Mouse (Mus musculus): ENCODE results near the gene Gcdh. TPM values are rescaled to one million over a fixed set of nuclear protein-coding genes. Genes with fewer than 3 reads are reported as not detected.

Gene Gcdh
- polyA plus RNA-seq, 1 experiment from 2014 or later = 35.7 TPM

DNA sequence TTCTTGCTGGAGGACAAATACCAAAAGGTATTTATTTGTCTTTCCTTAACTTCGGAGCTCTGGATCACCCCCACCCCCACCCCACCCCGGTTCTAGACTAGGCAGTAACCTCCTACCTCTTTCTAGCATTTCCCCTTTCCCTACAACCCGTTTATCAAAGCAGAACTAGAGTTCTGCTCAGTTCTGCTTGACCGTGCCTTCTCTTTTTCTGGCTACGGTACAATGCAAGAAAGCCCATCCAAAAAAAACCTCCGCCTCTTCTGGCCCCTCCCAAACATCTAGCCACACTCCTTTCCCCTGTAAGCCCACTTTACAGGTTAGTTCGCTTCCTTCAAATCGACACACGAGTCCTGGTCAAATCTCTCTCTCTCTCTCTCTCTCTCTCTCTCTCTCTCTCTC is 19.8 kb upstream of the Gcdh start:
- H3K9ac ChIP-seq (ENCODE audit: low read length) = peak overlapping the region; percentile 2; the same call in 1 of the 2 replicates
- no peaks in the 10 kb centered on the region for H3K36me3 ChIP-seq (ENCODE audit: control insufficient read depth, insufficient read depth, low read length)
- no peak overlapping the region for H3K27ac ChIP-seq (ENCODE audit: low read depth)
- peak overlapping the region; percentile 30 for H3K4me3 ChIP-seq (ENCODE audit: low read depth, low read length)
- H3K4me2 ChIP-seq (ENCODE audit: low read length) = peak overlapping the region; percentile 64
- peaks cover 8% of the 10 kb centered on the region; the same call in 1 of the 2 replicates for H3K4me1 ChIP-seq (replicated peaks; ENCODE audit: control insufficient read depth, insufficient read depth, low read length)
- H3K27me3 ChIP-seq (replicated peaks; ENCODE audit: control insufficient read depth, insufficient read depth, low read length) = peaks cover 66% of the 10 kb centered on the region
- DNase-seq (ENCODE audit: low spot score) = no peak
- ATAC-seq (replicated peaks; ENCODE audit: low FRiP score, low TSS enrichment, low read depth) = no peak
- H3K9me3 ChIP-seq (ENCODE audit: control insufficient read depth, low read length) = no peaks in the 10 kb centered on the region
- 10% methylated on average over 9 of the region's 9 CpGs for WGBS

DNA sequence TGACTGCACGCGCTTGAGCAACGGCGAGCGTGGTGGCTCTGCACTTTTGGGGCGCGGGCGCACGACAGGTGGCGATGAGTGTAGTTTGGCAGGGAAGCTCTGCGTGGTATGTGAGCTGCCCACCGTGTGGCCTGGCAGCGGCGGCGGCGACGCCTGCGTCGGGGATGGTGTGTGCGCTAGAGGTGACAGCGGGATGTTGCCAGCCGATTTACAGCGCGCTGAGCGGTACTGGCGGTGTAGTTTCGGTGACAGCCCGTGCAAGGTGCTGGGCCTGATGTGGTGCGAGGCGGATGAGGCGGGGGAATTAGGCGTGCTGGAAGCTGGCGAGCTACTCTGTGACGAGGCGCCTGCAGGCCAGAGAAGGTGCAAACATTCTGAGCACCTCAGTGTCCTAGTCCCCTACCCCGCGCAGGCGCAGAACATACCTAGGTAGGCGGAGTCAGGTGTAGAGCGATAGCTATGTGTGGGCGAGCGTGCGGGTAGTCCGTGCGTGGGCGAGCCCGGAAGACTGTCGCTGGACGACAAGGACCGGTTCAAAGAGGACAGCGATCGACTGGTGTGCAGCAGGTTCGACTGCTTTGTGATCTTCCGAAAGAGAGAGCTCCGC is 19.3 kb upstream of the Gcdh start:
- H3K4me2 ChIP-seq (ENCODE audit: low read length) = peak overlapping the region; percentile 64
- no peak overlapping the region for H3K27ac ChIP-seq (ENCODE audit: low read depth)
- peaks cover 8% of the 10 kb centered on the region; the same call in 1 of the 2 replicates for H3K4me1 ChIP-seq (replicated peaks; ENCODE audit: control insufficient read depth, insufficient read depth, low read length)
- WGBS = under 1% methylated on average over 55 of the region's 55 CpGs
- H3K9ac ChIP-seq (ENCODE audit: low read length) = peak overlapping the region; percentile 2; the same call in 1 of the 2 replicates
- ATAC-seq (replicated peaks; ENCODE audit: low FRiP score, low TSS enrichment, low read depth) (peak; percentile 72), DNase-seq (ENCODE audit: low spot score) (peak; percentile 75)
- no peaks in the 10 kb centered on the region for H3K9me3 ChIP-seq (ENCODE audit: control insufficient read depth, low read length)
- H3K27me3 ChIP-seq (replicated peaks; ENCODE audit: control insufficient read depth, insufficient read depth, low read length) = peaks cover 65% of the 10 kb centered on the region
- peak overlapping the region; percentile 30 for H3K4me3 ChIP-seq (ENCODE audit: low read depth, low read length)
- no peaks in the 10 kb centered on the region for H3K36me3 ChIP-seq (ENCODE audit: control insufficient read depth, insufficient read depth, low read length)

GRCm38 (mm10) chr8:84912391-84912790 is 18.7 kb upstream of the Gcdh start:
- DNase-seq (ENCODE audit: low spot score) = no peak
- Histone ChIP-seq H3K9me3 (ENCODE audit: control insufficient read depth, low read length) (no peaks in the 10 kb centered on the region), H3K27ac (ENCODE audit: low read depth) (no peak overlapping the region), H3K4me3 (ENCODE audit: low read depth, low read length) (peak overlapping the region; percentile 30), H3K9ac (ENCODE audit: low read length) (no peak overlapping the region), H3K4me2 (ENCODE audit: low read length) (peak overlapping the region; percentile 64), H3K4me1 (replicated peaks; ENCODE audit: control insufficient read depth, insufficient read depth, low read length) (peaks cover 8% of the 10 kb centered on the region; the same call in 1 of the 2 replicates), H3K36me3 (ENCODE audit: control insufficient read depth, insufficient read depth, low read length) (no peaks in the 10 kb centered on the region), H3K27me3 (replicated peaks; ENCODE audit: control insufficient read depth, insufficient read depth, low read length) (peaks cover 63% of the 10 kb centered on the region)
- no peak for ATAC-seq (replicated peaks; ENCODE audit: low FRiP score, low TSS enrichment, low read depth)
- WGBS = 26% methylated on average over 26 of the region's 27 CpGs

DNA sequence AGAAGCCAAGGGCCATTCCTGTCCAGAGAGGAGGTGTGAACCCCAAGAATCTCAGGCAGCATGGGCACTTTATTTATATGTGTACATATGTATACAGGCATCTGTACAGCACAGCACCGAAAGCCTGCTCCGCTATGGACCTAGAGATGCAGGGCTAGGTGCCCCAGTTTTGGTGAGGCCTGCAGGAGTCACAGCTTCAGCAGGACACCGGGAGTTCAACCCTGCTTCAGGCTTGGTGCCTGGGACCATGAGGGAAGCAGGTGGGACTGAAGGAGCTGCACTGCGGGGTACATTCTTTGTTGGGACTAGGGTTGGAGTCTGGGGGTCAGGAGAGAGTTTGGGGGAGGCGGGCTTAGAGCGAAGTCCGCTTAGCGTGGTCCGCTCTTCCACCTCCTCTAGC is 18.1 kb upstream of the Gcdh start:
- Histone ChIP-seq H3K27me3 (replicated peaks; ENCODE audit: control insufficient read depth, insufficient read depth, low read length) (peaks cover 58% of the 10 kb centered on the region), H3K4me3 (ENCODE audit: low read depth, low read length) (no peak overlapping the region), H3K4me2 (ENCODE audit: low read length) (no peak overlapping the region), H3K4me1 (replicated peaks; ENCODE audit: control insufficient read depth, insufficient read depth, low read length) (peaks cover 8% of the 10 kb centered on the region; the same call in 1 of the 2 replicates), H3K36me3 (ENCODE audit: control insufficient read depth, insufficient read depth, low read length) (no peaks in the 10 kb centered on the region), H3K9me3 (ENCODE audit: control insufficient read depth, low read length) (no peaks in the 10 kb centered on the region), H3K27ac (ENCODE audit: low read depth) (no peak overlapping the region), H3K9ac (ENCODE audit: low read length) (no peak overlapping the region)
- no peak for ATAC-seq (replicated peaks; ENCODE audit: low FRiP score, low TSS enrichment, low read depth)
- 82% methylated on average over 9 of the region's 9 CpGs for WGBS
- no peak for DNase-seq (ENCODE audit: low spot score)

DNA sequence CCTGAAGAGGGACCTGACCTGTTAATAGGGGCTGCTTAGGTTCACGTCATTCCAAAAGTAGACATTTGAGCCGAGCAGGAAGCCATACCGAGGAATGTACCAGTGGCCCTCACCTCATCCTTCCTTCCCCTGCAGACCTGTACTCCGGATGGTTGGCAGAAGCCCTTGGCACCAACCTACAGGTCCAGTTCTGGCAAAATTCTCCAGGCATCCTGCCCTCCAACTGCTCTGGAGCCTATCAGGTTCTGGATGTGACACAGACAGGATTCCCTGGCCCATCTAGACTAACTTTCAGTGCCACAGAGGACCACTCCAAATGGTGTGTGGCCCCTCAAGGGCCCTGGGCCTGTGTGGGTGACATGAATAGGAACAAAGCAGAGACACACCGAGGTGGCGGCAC is 16.8 kb upstream of the Gcdh start:
- DNase-seq (ENCODE audit: low spot score) = no peak
- peaks cover 8% of the 10 kb centered on the region; the same call in 1 of the 2 replicates for H3K4me1 ChIP-seq (replicated peaks; ENCODE audit: control insufficient read depth, insufficient read depth, low read length)
- 81% methylated on average over 6 of the region's 6 CpGs for WGBS
- ATAC-seq (replicated peaks; ENCODE audit: low FRiP score, low TSS enrichment, low read depth) = no peak
- no peak overlapping the region for H3K4me3 ChIP-seq (ENCODE audit: low read depth, low read length)
- no peak overlapping the region for H3K9ac ChIP-seq (ENCODE audit: low read length)
- no peak overlapping the region for H3K4me2 ChIP-seq (ENCODE audit: low read length)
- H3K36me3 ChIP-seq (ENCODE audit: control insufficient read depth, insufficient read depth, low read length) = no peaks in the 10 kb centered on the region
- H3K27ac ChIP-seq (ENCODE audit: low read depth) = no peak overlapping the region
- peaks cover 49% of the 10 kb centered on the region for H3K27me3 ChIP-seq (replicated peaks; ENCODE audit: control insufficient read depth, insufficient read depth, low read length)
- no peaks in the 10 kb centered on the region for H3K9me3 ChIP-seq (ENCODE audit: control insufficient read depth, low read length)

DNA sequence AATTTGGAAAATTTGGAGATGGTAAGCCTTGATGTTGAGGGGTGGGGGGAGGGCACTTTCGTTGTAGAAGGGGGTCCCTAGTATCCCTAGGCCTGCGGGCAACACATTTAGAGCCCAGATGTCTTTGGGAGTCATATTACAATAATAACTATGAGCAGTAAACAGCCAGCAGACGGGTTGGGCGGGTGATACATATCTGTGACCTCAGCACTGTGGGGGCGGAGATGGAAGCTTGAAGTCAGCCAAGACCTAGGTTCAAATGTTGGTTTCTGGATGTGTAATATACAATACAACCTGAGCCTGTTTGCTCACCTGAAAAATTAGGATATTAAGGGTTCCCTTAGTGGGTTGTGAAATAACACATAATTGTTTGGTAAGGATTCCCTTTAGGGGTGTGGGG is 16.2 kb upstream of the Gcdh start:
- H3K36me3 ChIP-seq (ENCODE audit: control insufficient read depth, insufficient read depth, low read length) = no peaks in the 10 kb centered on the region
- no peak overlapping the region for H3K27ac ChIP-seq (ENCODE audit: low read depth)
- H3K4me2 ChIP-seq (ENCODE audit: low read length) = no peak overlapping the region
- 73% methylated on average over 5 of the region's 5 CpGs for WGBS
- H3K27me3 ChIP-seq (replicated peaks; ENCODE audit: control insufficient read depth, insufficient read depth, low read length) = peaks cover 49% of the 10 kb centered on the region
- no peak overlapping the region for H3K4me3 ChIP-seq (ENCODE audit: low read depth, low read length)
- DNase-seq (ENCODE audit: low spot score) (no peak), ATAC-seq (replicated peaks; ENCODE audit: low FRiP score, low TSS enrichment, low read depth) (no peak)
- no peaks in the 10 kb centered on the region for H3K9me3 ChIP-seq (ENCODE audit: control insufficient read depth, low read length)
- peaks cover 8% of the 10 kb centered on the region; the same call in 1 of the 2 replicates for H3K4me1 ChIP-seq (replicated peaks; ENCODE audit: control insufficient read depth, insufficient read depth, low read length)
- H3K9ac ChIP-seq (ENCODE audit: low read length) = no peak overlapping the region

DNA sequence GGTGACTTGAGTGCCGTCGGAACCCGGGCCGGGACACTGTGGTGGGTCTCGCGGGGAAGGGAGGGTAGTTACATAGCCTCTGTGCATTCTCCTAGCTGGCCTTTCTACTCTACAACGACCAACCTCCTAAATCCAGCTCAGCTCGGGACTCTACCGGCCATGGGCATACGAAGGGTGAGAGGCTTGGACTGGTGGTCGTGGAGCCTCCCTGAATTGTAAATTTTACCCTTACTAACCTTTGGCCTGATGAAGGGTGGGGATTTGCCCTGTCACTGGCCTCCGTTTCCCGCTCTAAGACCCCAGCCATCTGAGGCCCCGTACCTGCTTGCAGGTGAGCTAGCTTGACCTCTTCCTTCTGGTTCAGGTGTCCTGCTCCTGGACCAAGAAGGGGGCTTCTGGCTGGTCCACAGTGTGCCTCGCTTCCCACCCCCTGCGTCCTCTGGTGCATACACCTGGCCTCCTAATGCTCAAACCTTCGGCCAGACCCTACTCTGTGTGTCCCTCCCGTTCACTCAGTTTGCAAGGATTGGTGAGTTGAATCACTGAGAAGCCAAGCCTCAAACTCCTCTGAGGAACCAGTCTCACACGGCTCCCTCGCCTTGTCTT is 15.5 kb upstream of the Gcdh start:
- Histone ChIP-seq H3K9me3 (ENCODE audit: control insufficient read depth, low read length) (no peaks in the 10 kb centered on the region), H3K27ac (ENCODE audit: low read depth) (no peak overlapping the region), H3K4me2 (ENCODE audit: low read length) (peak overlapping the region; percentile 85), H3K9ac (ENCODE audit: low read length) (peak overlapping the region; percentile 59), H3K36me3 (ENCODE audit: control insufficient read depth, insufficient read depth, low read length) (no peaks in the 10 kb centered on the region), H3K4me3 (ENCODE audit: low read depth, low read length) (peak overlapping the region; percentile 56), H3K27me3 (replicated peaks; ENCODE audit: control insufficient read depth, insufficient read depth, low read length) (peaks cover 48% of the 10 kb centered on the region), H3K4me1 (replicated peaks; ENCODE audit: control insufficient read depth, insufficient read depth, low read length) (peaks cover 8% of the 10 kb centered on the region; the same call in 1 of the 2 replicates)
- ATAC-seq (replicated peaks; ENCODE audit: low FRiP score, low TSS enrichment, low read depth) (no peak), DNase-seq (ENCODE audit: low spot score) (no peak)
- WGBS = 54% methylated on average over 20 of the region's 20 CpGs

- peak; percentile 93 for DNase-seq (ENCODE audit: low spot score)
- Histone ChIP-seq H3K27me3 (replicated peaks; ENCODE audit: control insufficient read depth, insufficient read depth, low read length) (peaks cover 43% of the 10 kb centered on the region), H3K4me2 (ENCODE audit: low read length) (peak within 1 kb of the TSS; percentile 85), H3K9ac (ENCODE audit: low read length) (peak within 1 kb of the TSS; percentile 59), H3K36me3 (ENCODE audit: control insufficient read depth, insufficient read depth, low read length) (no peaks in the 10 kb centered on the region), H3K4me3 (ENCODE audit: low read depth, low read length) (peak within 1 kb of the TSS; percentile 56), H3K27ac (ENCODE audit: low read depth) (no peak within 1 kb of the TSS), H3K4me1 (replicated peaks; ENCODE audit: control insufficient read depth, insufficient read depth, low read length) (peaks cover 8% of the 10 kb centered on the region; the same call in 1 of the 2 replicates), H3K9me3 (ENCODE audit: control insufficient read depth, low read length) (no peaks in the 10 kb centered on the region)
- peak; percentile 88 for ATAC-seq (replicated peaks; ENCODE audit: low FRiP score, low TSS enrichment, low read depth)
- 1% methylated on average over 45 of the region's 45 CpGs for WGBS
Observed at GRCm38 (mm10) chr8:84908421-84909161, 14.9 kb upstream of the Gcdh start, which contains the start of gene Dnase2a. Gene Dnase2a, plus strand, starts transcription at chr8:84908560.

Measured in intestine, embryonic 14.5 days (tissue).